Mouse (Mus musculus): ENCODE measurements around the gene Fut8.

Gene Fut8

DNA sequence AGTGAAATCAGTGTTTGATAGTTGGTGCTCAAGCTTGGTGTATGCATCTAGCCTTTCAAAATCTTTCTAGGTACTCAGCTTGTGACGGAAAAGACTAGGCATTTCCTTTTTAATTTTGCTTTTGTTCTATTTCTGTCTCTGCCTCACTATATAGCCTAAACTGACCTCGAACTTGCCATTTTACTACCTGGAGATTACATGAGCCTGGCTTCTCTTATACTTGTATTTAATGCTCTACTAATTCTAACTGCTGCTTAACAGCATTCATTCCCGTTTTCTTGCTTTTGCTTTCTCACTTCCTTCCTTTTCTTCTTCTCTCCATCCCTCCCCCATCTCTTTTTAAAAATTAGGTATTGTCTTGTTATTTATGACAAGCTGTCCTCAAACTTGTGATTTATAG is 67.6 kb downstream of the Fut8 start:
- no peak for DNase-seq (ENCODE audit: inconsistent ontology term)

DNA sequence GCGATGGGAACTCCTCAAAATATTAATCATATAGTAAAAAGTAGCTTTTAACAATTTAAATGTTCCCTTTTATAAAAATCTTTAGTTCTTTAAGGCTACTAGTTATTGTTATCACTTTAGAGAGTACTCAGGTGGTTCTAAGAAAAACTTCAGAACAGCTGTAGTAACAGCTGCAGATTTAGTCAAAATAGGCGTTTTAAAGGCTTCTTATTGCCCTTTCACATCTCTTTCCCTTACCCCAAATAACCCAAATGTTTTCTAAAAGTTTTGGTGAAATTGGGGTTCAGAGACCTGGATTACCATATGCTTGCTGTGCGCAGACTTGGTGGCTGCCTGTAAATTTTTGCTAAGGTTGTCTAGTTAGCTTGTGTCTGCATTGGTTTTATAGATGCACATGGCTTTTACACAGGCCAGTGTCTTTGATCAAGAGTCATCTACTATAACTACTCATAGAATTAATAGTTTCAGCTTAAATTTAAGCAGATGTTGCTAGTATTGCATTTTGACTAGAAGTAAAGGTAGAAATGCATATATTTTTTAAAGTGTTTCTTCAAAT is 68.9 kb downstream of the Fut8 start:
- DNase-seq (ENCODE audit: inconsistent ontology term) = no peak

DNA sequence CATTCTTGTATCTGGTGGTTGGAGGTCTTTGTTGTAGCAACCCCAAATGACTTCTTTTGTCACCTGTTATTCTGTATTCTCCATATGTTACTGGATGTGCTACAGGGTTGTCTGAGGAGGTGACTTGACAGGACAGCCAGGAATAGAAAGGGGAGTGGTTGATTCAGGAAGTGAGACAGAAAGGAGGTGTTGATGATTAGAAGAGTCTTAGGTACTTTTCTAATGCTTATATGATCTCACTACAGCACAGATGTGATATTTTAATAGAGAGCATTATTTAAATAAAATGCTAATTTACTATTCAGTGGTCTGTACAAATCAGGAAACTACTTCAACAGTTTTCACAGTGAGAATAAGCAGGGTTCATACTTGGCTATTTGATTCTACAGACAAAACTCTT is 71.6 kb downstream of the Fut8 start:
- DNase-seq (ENCODE audit: inconsistent ontology term) = no peak

DNA sequence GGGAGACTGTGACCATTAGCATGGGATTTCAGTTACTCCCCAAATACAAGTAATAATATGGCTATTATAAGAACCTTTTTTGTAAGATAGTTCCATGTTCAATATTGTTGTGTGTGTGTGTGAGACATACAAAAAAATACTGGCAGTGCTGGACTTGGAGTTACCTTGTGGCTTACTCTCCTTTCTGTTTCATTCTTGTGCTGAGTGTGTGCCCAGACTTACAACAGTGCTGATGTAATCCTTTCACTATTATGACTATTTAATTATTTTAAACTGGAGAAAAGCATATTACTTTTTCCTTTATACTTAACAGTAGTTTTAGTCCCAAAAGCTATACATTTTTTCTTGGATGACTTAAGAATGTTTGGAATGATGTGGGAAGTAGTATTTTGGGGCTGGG is 75.6 kb downstream of the Fut8 start:
- DNase-seq (ENCODE audit: inconsistent ontology term) = no peak

DNA sequence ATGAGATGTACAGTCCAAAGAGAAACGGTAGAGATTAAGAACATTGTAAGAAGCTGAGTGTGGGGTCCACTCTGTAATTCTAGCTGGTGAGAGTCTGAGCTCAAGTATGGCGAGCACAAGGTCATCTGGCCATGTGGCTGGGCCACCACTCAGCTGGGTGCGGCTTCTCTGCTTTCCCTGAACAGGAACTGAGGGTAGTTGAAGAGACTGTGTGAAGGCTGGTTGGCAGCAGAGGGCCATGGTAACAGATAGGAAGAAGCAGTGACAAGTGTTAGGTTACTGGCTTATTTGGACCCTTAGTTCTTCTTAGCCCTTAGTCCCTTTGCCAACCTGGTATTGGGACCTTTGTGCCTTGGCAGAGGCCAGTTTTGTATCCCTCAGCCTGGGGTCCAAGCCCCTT is 86.2 kb downstream of the Fut8 start:
- DNase-seq (ENCODE audit: inconsistent ontology term) = no peak

DNA sequence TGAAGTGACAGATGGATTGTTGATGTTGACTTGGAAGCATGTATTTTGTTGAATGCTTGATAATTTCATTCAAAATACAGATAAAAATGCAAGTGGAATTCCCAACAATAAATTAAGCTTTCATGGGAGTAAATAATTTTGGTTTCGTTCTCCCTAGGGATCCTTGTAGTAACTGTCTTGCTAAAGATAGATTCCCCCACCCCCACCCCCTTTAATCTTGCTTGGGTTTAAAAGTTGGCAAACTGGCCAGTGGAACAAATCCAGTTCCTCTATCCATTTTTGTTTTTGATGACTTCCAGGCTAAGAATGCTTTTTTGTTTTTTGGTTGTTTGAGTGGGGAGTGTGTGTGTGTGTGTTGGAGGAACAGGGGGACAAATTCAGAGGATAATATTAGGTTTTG is 108.6 kb downstream of the Fut8 start:
- DNase-seq (ENCODE audit: inconsistent ontology term) = peak; percentile 70

DNA sequence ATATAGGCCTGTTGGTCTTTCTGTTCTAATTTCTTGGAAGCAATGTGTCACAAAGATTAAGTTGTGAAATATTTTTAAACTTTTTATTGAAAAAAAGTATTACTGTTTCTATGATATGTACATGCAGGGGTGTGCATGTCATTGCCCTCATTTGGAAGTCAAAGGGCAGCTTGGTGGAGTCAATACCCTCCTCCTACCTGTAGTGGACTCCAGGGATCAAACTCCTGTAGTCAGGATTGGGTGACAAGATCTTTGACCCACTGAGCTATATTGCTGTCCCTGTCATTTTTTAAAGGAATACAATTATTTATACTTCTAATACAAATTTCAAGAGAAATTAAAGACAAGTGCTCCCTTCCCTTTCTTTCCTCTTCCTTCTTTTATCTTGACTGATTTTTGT is 111.6 kb downstream of the Fut8 start:
- no peak for DNase-seq (ENCODE audit: inconsistent ontology term)

DNA sequence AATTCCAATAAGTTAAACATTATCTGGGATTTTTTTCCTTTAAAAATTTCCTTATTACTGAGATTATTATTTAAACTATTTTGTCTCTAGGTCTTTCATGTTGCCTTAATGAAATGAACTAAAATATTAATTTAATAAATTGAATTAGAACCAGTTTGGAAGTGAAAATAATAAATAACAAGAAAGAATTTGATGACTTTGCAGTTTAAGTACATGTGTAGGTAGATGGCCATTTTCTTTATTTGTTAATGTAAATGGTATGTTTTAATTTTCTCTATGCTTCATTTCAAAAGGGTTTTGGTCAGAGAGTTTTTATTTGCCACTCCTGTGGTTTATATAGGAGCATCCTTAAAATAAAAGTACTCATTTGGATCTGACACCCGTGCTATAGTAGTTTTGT is 177.8 kb downstream of the Fut8 start:
- no peak for DNase-seq (ENCODE audit: inconsistent ontology term)

DNA sequence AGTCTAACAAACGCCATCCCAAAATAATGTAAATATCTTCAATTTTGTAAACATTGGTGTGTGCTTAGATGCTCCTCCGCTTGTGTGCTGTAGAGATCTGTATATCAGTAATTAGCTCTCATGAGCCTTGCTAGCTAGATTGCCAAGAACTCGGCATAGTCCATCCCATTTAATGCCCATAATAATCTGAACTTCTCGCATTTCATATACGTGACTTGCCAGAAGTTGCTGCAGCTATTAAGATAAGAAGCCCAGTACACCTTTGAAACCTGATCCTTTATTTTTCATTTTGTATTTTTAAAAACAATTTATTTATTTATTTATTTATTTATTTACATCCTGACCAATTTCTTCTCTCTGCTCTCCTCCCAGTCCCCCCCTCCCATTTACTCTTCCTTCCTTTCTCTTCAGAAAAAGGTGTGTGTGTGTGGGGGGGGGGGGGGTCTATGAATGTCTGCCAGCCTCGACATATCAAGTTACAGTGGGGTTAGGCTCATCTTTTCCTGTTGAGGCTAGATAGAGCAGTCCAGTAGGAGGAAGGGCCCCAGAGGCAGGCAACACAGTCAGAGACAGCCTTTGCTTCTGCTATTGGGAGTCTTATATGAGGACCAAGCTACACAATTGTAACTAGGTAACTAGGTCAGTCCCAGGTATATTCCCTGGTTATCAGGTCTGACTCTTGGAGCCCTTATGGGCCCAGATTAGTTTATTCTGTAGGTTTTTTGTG is 183.9 kb downstream of the Fut8 start:
- DNase-seq (ENCODE audit: inconsistent ontology term) = no peak

DNA sequence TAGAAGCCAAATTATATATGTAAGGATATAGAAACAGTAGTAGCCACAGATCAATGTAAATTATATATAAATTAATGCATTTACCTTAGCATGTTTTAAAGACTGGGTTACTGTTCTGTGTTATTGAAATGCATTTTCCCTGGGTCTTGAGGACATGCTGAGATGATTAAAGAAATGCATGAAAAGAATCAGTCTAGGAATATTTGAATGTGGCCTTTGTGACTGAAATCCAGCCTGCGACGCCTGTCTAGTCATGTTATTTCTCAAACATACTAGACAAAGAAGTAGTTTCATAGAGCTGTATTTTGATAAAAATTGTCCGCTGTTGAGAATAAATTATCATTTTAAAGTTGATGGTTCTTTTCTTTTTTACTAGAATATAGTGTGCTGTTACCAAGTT is 188.2 kb downstream of the Fut8 start:
- peak; percentile 33 for DNase-seq (ENCODE audit: inconsistent ontology term)

DNA sequence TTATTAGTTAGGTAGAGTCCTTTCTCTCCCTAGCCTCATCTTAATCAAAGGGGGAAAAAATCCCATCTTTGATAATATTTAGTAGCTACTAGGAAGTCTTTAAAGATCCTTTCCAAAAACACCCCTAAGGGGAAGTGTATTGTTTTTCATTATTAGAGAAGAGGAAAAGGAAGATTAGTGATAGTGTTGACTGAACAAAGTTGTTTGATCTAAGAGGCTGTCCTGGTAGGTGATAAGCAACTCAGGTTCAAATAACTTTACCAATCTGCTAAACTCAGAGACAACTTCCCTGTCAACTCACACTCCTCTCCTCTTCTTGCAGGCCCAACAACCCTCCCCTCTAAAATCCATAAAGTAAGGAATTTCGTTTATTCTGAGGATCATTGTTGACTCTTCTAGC is 190.2 kb downstream of the Fut8 start:
- no peak for DNase-seq (ENCODE audit: inconsistent ontology term)

DNA sequence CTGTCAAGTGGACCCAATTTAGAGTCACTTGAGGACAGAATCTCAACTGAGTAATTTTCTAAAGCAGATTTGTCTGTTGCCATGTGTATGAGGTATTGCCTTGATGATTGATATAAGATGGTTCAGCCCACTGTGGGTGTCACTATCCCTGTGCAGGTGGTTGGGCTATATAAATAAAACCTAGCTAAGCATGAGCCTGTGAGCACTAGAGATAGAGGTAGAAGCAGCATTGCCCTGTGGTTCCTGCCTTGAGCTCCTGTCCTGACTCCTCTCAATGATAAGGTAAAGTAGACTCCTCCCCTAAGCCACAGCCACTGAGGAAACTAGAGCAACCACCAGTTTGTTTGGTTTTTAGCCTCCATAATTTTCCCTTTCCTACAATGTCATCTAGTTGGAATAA is 191.5 kb downstream of the Fut8 start:
- DNase-seq (ENCODE audit: inconsistent ontology term) = no peak

DNA sequence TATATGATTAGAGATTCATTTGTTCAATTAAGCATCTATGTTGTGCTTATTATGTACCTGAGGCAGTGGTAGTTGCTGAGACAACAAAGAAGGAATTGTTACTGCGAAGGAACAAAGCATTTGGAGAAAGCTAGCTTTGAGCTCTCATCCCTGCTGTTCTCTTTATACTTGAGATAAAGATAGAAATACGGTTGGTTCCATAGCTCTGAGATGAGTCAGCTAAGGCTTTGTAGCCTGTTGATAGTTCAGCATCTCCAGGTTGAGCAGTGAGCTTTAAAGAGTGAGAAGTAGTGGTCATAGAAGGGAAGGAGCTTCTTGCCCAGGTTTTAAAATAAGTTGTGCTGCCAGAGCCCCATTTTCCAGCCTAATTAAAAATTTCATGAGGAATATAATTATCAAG is 198.8 kb downstream of the Fut8 start:
- DNase-seq (ENCODE audit: inconsistent ontology term) = no peak

DNA sequence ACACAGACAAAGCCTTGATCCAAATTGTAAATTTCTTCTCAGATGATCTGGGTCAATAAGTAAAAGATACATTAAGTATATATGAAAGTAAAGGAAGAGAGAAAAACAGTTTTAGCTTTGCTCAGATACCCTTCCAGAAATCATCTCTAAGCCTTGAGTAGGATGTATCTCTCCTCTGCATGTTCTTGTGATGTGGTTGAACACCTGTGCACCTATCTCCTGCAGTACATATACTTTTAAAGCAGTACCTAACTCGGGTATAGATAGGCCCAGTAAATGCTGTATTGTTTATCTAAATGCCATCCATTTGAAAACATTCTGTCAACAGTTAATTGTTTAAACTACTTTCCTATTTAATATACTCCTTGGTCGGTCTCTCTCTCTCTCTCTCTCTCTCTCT is 212.9 kb downstream of the Fut8 start:
- DNase-seq (ENCODE audit: inconsistent ontology term) = no peak

DNA sequence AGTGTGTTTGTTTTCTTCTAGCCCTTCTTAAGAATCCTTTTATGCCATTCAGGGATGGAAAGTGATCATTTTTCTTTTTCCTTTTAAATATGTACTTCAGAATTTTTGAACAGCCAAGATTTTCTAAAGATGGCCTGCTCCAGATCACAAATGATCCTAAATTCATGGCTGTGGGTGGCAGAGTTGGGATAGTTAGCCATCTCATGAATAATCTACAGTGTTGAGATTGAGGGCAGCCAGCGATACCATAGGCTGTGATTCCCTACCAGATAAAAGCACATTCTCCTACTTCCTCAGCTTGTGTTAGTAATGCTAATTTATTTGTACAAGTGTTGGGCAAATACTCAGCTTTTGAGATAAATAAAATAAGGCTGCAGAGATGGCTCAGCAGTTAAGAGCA is 228.3 kb downstream of the Fut8 start:
- no peak for DNase-seq (ENCODE audit: inconsistent ontology term)

DNA sequence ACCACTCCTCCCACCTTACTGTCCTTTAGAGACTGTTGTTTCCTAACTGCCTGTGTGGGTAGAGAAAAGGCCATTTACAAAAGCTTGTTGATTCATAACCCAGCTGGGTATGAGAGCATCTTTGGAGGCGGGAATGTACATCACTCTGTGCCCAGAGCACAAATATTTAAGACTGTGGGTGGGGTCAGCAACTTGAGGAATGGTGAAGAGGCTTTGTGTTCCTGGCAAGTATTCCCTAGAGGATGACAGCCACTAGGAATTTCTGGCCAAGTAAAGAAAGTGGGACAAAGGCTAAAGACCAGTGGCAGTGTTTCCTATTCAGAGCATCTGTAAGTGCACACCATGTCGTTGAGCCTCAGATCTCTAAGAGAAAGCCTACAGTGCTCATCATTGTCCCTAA is 242.0 kb downstream of the Fut8 start:
- peak; percentile 71 for DNase-seq (ENCODE audit: inconsistent ontology term)

DNA sequence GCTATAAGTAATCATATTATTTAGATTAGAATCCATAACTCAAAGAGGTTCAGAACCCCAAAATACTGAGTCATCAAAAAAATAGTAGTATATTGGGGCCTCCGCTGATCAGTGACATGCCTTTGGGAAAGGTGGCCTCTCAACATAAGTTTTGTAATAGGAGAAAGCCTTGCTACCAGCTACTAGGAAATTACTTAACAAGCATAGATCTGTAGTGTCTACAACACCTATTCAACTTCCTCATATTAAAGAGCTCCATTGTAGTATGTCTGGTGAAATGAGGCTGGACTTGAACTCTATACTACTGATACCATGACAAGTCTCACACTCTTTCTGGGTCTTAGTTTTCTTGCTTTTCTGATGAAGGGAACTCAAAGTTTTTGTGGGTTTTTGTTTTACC is 243.2 kb downstream of the Fut8 start:
- no peak for DNase-seq (ENCODE audit: inconsistent ontology term)

DNA sequence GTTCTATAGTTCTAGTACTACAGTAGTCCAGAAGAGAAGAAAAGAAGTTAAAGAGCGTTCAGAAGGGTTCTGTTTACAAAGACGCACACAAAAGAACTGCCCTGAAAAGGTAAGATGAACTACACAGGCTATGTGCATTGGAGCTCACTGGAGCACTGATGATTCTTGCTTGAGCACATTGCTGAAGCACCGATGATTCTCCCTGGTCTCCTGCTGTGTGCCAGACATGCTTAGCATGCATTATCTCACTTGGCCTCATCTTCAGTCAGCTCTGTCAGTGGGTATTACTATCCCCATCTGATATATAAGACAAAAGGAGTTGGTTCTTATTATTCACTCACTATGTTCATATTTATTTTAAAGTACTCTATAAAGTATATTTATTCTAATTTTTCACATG is 243.9 kb downstream of the Fut8 start:
- DNase-seq (ENCODE audit: inconsistent ontology term) = no peak

DNA sequence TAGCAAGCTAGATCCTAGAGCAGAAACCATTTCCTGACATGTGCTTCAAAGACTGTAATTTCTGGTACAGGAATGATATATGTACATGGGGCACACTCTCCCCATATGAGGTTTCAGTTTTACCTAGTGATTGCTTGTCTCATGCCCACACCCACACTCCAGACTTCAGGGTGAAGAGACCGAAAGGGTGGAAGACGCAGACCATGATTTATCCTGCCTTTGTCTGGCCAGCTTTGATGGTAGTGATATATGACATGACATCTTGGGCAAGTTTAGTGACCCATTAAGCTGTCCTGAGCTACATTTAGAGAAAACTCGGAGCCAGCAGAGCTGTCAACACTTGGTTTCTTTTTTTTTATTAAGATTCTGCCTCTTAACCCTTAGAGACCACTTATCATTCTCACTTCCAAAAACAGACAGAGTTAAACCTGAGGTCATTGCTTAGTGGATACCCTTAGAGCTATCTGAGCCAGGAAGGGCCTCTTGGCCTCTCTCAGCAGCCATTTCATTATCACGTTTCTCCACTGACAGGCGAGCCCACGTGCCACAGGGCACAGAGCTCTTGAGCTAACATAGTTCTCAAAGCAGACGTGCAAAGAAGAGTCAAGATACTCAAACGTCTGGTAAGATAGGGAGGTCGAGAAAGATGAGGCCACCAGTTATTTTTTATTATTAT is 245.4 kb downstream of the Fut8 start:
- no peak for DNase-seq (ENCODE audit: inconsistent ontology term)

DNA sequence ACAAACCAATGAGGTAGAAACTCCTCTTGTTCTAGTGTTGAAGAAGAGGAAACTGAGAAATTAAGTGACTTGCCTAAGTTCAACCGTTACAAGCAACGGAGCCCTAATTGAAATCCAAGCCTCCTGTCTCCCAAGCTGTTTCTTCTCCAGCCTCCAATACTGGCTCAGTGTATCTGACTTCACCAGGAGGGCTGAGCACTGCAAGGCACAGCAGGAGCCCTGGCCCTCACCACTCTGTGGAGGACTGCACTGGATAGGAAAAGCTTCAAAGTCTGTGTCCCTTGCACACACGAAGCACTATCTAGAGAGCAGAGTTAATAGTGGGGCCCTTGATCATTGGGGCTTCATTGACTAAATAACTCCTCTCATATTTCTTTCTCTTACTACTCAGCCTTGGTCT is 246.8 kb downstream of the Fut8 start:
- no peak for DNase-seq (ENCODE audit: inconsistent ontology term)

DNA sequence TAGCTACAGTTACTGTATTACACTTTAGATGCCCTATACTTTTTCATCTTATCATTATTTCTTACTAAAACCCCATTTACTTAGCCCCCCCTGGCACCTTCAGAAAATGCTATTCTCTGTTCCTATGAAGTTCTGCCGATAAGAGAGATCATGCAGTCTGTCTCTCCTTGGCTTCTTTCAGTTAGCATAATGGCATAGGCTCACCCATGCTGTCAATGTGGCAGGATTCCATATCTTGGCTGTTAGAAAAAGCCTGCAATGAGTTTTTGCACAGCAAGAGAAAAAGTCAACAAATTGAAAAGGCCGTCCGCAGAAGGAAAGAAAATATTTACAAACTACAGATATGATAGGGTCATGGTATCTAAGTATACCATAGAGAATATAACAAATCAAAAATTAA is 253.6 kb downstream of the Fut8 start:
- DNase-seq (ENCODE audit: inconsistent ontology term) = no peak

DNA sequence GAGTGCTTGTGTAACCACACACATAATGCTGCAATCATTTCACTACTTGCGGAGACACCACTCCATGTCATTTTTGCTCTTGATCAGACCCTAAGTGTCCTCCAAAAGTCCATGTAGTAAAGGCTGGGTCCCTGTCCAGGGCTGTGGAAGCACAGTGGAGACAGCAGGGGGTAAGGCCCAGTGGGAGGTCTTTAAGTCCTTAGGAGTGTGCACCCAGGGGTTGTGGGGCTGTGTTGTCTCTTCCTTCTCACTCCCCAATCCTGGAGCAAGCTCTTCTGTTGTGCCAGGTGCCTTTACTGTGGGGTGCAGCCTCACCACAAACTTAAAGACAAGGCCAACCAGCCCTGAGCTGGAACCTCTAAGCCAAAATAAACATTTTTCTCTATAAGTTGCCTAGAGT is 257.9 kb downstream of the Fut8 start:
- no peak for DNase-seq (ENCODE audit: inconsistent ontology term)

DNA sequence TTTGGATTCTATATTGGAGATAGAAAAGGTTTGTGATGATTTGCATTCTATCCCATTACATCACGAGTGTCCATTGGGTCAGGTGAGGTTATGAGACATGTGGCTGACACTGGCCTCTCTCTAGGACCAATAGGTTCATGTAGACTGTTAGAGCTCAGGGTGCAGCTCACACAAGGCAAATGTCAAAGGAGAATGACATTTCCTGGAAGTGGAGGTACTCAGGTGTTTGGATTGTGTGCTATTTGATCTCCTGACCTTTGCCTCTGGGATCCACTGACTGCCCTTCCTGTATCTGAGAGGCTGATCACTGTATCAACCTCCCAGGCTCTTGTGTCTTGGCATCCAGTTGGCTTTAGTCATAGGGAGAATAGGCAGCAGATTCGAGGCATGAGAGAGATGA is 260.2 kb downstream of the Fut8 start:
- no peak for DNase-seq (ENCODE audit: inconsistent ontology term)
